Mouse (Mus musculus) left cerebral cortex, adult 18-20 months (tissue): ENCODE data around the gene Il22ra1. TPM values are rescaled to one million over a fixed set of nuclear protein-coding genes. Genes with fewer than 3 reads are reported as not detected.
"Not testable (repeated sequence)": the region's sequence is repeated elsewhere in the genome, so short reads cannot be mapped to it uniquely, and the experiment has no call there.

Experiments used
- DNase-seq, 2 experiments: peaks; one replicate each; pipeline ENCODE4 v3.0.0; 2021 to 2022; ENCODE audit warnings: low spot score in 2 of 2, mixed read lengths in 1 of 2
- long read RNA-seq, 2 experiments: library from polyadenylated mRNA; stranded (forward); transcript quantifications; one replicate each; pipeline ENCODE4 v2.0.0; 2021
- total RNA-seq, 2 experiments: library from RNA; stranded (reverse); gene quantifications; 2 replicates each; pipeline ENCODE4 v1.2.3; 2021

Gene Il22ra1
- total RNA-seq = under 1 TPM in 1 of 2 experiments, not detected in 1; 0.14 TPM
- long read RNA-seq, experiment 1, partial matches to known transcripts = 0 of 1 reads
- long read RNA-seq, experiment 1, other reads (novel, unspliced or antisense) = 1 of 1 reads
- long read RNA-seq, experiment 2 = 0 reads

DNA sequence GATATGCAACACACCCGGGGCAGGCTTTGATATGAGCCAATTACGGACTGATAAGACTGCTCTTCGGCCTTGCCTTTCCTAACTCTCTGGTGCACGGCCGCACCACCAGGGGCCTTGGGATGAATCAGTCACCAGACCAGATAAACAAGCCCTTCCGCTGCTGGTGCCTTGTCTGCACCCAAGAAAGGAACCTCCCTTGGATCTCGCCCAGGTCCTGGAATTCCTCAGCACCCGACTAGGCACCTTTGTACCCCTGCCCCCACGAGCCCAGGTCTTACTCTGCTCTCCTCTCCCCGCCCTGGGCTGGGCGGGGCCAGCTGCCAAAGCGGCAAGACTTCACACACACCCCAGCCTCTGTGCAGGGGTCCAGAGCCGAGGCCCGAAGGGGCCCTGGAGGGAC, at the start of gene Il22ra1:
Gene Il22ra1 (plus strand): TSS at position 356 of the 400 bp plus-strand sequence.
- no peak for DNase-seq

DNA sequence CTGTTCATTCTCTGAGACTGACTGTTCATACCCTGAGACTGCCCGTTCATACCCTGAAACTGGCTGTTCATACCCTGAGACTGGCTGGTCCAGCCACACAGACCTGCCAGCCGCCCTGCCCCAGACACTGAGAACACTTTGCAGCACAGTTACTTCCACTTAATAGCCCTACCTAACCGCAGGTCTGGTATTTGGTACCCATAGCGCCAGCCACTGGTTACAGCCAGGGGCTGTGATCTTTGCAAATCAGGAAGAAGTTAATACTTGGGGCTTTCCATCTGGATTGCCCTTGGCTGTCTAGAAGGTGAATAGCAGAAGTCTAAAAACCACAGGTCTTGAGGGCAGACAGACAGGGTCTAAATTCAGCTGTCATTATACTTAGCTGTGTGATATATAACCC, 48.7 kb upstream of the Il22ra1 start:
- no peak for DNase-seq

DNA sequence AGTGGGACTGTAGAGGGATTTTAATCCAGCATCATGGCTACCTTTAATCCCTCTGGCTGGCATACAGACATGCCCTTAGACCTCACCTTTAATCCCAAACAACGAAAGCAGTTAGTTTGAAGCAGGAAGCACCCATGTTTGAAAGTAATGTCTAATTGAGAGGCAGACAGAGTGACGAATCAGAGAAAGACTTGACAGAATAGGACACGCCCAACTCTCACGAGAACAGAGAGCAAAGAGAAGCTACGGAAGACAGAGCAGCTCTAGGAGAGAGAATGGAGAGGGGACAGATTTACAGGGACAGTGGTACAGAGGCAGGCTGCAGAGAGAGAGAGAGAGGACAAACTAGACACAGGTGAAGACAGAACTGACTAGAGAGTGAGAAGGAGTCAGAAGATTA, 46.2 kb upstream of the Il22ra1 start:
- DNase-seq = no peak

DNA sequence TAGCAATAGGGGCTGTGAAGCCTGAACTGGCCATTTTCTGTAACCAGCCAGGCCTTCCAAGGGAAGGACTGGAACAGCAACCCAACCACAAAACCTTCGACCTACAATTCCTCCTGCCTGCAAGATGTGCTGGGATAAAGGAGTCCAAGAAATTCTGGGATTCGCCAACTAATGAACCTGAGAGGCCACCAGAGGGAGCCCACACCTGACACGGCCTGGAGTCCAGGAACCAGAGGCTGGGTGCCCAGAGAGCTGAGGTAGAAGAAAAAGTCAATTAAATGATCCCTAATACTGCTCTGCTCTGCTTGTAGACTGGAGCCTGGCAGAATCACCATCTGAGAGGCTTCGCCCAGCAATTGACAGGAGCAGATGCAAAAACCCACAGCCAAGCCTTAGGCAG, 44.4 kb upstream of the Il22ra1 start:
- peak; percentile 9 to 12 for DNase-seq

DNA sequence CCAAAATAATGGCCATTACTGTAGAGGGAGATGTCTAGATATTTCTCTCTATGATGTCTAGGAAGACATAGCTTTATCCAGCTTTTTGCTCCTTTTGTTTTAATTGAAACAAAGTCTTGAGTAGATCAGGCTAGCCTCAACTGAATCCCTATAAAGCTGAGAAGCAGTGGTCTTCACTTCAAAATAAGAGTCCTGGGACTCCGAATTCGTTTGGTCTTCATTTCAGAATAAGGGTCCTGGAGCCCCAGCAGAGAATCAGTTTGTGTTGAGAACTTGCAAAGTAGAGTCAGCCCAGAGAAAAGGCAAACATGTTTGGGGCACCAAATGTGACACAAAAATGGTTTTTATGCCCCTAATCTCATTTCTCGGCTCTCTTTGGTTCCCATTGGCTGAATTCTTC, 43.2 kb upstream of the Il22ra1 start:
- DNase-seq = no peak

DNA sequence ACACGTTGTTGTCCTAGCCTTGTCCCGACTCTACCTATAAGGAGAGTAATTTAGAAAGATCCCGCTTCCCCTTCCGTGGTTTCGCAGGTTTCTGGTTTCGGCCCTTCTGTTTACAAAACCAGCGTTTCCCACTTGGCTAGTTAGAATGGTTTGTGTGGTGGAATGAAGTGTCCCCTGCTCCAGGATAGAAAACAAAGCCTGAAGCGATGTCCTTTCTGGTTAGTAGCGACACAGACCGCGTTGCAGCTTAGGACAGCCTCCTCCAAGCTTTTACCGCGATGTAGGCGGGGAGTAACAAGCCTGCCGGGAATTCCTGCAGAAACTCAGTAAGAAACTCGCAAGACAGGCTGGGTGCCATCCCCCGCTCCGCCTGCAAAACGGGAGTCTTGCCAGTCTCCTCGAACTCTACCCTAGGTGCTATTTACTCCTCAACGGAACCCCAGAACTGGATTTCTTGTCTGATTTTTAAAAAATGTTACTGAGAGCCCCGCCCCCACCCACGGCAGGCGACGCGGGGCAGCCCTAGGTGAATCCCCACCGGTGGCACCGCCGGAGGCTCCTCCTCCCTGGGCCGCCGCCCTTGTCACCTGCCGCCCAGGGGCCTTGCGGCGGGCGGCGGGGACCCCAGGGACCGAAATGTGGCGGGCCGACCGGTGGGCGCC, 41.9 kb upstream of the Il22ra1 start, which contains the start of gene Ifnlr1:
Gene Ifnlr1 (plus strand): TSS at position 382 of the 662 bp plus-strand sequence.
- DNase-seq = peak; percentile 51 to 62

DNA sequence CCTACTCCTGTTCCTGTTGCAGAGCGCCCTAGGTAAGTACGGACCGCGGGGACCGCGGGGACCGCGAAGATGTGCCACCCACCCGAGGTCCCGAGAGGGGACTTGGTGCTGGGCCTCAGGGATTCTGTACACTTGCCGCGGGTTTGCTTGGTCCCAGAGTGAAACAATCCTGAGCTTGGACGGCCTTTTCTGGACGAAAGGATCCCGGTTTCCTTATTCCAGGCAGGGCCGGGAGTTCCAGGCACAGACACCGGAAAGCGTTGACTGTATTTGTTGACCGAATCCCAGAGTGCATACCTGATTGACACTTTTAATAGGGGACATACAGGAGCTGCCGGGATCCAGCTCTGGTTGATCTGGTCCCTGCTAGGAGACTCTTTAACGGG, 41.4 kb upstream of the Il22ra1 start:
- no peak for DNase-seq

DNA sequence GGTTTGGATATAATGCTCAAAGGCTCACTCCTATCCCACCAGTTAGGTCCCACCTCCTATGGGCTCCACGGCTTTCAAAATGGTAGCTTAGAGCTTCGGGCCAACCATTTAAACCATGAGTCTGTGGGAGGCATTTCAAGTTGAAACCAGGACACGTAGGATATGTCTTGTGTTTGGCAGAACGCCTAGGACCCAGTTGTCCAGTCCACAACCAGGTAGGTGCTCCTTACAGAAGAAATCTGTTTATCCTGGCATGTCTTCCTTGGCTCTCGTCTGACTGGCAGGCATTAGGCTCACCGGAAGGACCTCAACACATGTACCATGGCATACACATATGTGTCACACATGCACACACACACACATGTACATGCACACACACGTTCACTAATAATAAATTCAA, 38.2 kb upstream of the Il22ra1 start:
- no peak for DNase-seq

DNA sequence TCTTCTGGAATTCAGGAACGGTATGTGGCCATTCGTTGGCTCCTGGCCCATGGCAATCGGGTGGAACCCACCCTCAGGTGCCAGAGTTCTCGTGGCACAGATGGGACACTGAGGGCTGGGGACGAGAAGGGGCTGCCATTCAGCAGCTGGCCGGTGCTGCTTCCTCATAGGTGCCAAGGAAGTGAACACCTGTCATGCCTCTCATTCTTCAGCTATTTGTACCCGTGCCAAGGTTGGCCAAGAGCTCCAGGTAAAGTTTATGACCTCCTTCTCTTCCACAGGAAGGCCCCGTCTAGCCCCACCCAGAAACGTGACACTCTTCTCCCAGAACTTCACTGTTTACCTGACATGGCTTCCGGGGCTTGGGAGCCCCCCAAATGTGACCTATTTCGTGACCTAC, 37.7 kb upstream of the Il22ra1 start:
- DNase-seq = no peak

DNA sequence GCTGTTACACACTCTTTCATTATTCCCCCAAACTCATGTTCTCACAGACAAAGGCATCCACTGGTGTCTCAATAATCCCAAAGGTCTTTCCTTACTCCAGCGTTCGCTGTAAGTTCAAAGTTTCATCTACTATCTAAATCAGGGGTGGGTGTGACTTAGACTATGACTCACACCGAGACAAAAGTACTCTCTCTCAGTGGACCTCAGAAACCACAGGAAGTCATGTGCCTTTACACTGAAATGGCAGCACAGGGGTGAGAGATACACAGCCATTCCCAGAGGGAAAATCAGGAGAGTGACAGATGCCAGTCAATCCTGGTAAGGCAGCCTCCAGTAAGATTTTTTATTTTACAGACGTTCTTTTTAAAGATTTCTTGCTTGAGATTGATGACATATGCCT, 35.1 kb upstream of the Il22ra1 start:
- no peak for DNase-seq

DNA sequence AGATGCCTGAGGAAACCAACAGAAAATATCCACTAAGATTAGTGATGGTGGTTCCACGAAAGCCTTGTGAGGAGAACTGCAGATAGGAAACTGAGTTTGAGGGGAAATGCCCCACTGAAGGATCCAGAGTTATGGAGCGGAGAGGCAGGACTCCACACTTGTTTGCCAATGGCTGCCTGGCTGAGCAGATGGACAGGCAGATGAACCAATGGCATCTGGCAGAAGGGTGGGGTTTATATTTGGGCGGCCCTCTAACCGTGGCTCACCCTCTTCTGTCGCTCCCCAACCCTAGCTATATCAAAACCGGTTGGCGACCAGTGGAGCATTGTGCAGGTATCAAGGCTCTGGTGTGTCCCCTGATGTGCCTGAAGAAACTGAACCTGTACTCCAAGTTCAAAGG, 29.5 kb upstream of the Il22ra1 start:
- DNase-seq = no peak

DNA sequence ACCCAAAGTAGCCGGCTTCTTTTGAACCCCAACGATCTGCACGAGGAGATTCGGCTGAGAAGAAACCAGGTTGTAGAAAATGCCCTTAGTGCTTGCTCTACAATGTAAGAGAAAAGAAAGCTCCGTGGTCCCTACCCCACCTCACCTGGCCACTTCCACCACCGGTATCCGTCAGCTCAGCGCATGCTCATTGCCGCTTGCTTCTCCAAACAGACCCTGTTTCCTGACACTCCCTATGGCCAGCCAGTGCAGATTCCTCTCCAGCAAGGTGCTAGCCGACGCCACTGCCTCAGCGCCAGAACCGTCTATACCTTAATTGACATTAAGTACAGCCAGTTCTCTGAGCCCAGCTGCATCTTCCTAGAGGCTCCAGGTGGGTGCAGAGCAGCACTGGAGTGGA, 24.5 kb upstream of the Il22ra1 start:
- no peak for DNase-seq

DNA sequence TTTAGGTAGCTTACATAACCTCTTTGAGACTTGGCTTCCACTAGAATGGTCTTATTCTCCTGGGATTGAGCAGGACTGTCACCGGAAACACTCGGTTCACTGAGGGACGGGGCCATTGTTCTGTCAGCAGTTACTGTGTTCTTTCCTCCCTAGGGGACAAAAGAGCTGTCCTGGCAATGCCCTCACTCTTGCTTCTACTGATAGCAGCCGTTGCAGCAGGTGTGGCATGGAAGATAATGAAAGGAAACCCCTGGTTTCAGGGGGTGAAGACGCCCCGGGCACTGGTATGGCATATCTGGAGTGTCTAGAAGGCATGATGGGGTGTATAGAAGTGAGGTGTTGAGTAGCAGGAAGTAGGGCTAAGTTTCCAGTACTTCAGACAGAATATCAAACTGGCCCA, 24.0 kb upstream of the Il22ra1 start:
- DNase-seq = no peak

DNA sequence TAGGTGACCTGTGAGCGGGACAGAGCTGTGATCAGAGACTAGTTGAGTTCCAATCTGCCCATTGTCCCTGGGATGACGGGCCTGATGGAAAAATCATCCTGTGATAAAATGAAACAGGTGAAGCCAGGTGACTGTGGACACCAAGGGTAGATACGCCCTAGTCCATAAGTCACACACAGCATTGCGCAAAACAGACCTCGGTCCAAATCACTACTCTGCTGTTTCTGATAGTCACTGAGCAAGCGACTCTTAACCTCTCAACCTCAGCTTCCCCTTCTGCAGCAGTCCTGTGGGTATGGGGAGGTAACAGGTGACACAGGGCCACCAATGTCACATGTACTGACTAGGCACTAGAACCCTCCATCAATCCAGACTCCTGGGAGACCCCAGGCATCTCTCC, 21.9 kb upstream of the Il22ra1 start:
- no peak for DNase-seq

DNA sequence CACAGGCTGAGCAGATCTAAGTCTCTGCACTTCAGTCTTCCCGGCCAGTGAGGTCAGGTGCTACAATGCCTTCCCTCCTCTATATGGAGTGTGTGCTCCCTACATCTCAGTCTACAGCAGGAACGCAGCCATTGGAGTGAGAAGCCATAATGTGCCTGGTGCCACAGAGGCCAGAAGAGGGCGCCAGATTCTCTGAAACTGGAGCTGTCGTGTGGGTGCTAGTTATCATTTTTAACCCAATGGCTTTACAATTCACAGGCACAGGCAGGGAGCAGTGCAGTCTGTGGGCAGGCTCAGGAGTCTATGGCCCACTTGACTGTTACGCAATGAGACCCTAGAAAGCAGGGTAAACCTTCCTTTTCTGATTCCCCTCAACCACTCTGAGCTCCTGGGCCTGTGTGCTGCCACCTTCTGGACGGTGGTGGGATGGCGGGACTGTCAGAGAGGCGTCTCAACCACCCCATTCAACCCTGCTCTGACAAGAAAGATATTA, 18.9 kb upstream of the Il22ra1 start:
- DNase-seq = peak; percentile 67 to 75

DNA sequence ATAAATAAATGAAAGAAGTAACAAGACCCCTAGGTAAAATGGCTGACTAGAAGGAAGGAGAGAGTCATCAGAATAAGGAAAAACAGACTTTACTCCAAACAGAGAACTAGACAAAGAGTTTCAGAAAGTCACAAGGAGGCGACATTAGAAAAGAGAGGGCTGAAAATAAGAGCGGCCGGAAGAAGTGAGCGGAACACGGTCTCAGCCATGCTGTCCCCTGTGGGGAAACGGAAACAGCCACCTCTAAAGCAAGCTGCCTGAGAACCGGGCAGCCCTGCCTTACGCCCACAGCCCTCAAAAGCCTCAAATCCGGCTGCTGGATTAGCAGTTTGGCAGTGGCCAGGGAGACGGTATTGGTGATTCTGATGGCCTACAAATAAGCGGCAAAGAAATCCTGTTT, 18.4 kb upstream of the Il22ra1 start:
- no peak for DNase-seq

DNA sequence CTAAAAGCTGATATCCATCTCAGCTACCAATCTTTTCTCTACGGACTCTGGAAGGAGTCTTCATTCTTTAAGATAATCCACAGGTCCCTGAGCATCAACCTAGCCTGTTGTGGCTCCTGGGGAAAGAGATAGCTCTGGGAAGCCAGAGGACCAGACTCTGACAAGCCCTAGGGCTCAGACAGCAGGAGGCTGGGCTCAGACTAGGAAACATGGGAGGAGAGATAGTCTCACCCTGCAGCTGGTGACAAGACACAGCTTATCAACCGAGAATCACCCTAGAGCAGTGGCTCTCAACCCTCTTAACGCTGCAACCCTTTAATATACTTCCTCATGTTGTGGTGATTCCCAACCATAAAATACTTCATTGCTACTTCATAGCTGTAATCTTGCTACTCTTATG, 17.6 kb upstream of the Il22ra1 start:
- DNase-seq = no peak

DNA sequence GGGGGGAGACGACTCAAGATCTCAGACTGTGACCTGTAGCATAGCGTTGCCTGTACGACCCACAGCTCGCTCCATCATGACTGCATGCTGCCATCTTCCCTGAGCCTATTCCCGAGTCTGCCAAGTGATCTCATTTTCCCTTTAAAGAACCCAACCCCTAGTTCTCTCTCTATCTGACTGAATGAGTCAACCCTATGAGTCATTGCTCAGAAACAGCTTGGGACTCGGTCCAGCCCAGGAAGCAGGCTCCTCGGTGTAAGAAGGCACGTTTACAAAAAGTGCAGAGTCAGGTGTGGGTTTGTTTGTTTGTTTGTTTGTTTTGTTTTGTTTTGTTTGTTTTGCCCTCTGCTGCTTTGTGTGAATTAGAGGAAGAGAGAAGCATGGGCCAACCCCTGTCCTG, 13.2 kb upstream of the Il22ra1 start:
- DNase-seq = peak; percentile 48 to 52

DNA sequence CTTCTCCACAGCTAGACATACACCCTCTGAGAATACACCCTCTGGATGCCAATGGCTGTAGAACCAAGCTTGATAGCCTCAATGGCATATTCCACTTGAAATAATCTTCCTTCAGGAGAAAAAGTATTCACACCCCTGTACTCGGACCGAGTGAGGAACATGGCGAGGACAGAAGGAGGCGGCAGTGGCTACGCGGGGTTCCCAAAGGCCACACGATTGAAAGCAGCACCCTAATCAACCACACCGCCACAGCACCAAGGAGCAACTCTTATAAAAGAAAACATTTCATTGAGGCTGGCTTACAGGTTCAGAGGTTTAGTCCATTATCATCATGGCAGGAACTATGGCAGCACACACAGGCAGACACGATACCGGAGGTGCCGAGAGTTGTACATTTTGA, 11.5 kb upstream of the Il22ra1 start:
- not testable (repeated sequence) for DNase-seq

DNA sequence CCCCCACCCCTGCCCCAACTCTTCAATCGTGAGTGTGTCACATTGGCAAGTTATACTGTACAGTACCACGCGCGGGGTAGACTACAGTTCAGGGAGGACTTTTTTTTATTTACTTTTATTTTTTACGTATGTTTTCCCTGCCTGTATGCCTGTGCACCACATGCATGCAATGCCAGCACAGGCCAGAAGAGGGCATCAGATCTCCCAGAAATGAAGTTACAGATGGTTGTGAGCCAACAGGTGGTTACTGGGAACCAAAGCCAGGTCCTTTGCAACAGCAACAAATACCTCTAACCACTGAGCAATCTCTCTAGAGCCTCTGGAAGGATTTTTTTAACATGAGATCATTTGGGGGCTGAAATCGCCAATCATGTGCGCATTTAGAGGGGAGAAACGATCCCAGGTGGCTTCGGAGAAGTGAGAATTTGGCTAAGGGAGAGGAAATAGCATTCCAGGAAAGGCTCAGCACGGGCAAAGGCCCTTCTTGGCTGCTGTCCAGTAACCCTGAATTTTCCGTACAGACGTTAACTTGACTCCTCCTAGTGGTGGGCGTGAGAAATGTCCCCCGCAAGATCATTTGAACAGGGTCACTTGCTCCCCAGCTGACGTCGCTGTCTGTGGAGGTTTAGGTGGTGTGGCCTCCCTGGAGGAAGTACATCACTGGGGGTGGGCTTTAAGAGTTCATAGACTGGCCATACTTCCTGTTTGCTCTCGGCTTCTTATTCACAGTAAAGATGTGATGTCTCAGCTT, 5.3 kb upstream of the Il22ra1 start:
- no peak for DNase-seq

DNA sequence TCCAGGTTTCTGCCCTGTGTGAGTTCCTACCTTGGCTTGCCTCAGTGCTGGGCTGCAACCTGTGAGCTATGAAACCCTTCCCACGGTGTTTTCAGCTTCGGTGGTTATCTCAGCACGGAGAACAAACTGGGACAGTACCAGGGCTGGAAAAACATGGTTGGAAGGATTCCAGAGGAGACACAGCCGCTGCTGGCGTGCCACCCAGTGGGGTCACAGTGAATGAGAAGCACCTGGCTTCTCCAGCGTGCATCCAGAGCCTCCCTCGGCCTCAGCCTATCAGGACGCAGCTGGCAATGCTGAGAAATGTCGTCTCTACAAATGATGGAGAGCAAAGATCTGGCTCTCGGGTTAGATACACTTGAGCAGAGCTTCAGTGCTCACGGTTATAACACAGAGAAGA, 1.6 kb upstream of the Il22ra1 start:
- DNase-seq = no peak

DNA sequence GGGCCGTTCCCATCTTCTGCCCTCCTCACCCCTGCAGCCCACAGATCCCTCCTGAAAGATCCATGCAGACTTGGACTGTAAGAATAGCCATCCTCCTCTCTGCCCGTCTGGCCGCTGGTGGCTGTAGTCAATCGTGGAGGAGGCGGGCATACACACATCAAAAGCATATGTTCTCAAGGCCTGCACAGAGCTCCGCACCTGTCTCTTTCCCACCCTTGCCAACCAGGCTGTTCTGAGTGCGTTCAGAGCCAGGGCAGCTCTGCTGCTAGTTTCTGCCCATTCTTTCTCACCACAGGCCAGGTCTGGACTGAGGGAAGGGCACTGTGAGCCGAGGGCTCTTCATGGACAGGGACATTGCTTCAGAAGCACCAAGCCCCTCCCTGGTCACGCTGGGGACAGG, 2.2 kb downstream of the Il22ra1 start:
- peak; percentile 6 to 13 for DNase-seq

DNA sequence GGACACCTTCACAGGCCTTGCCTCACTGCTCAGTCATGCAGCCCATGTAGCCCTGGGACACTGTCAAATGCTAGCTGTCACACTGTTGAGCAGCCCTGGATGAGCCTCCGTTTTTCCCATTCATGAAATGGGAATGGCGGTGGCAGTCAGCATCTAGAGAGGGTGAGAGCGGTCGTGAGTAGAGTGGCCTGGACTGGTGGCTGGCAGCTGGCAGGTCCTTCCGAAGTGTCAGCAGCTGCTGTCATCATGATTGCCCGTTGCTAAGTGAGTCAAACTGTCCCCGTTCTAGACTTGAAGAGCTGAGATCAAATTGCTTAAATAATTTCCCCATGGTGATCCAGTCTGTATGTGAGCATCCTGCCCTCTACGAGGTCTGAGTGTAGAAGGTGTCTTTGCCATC, 3.0 kb downstream of the Il22ra1 start:
- DNase-seq = no peak
